In the genomic region with DNA sequence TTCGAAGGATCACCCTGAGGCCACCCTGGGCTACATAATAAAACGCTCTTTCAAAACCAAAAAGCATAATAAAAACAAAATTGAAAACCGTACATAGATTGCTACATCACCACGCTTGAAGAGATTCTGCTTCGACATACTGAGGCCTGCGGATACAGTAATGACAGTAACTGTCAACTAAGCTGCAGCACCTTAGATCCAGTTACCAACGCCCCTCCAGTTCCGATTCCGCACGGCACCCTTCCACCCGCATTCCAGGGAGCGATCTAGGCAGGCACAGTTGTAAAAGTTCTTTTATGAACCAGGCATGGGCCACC, we compare ENCODE assay signal across 8 mouse cellular contexts. TPM values are rescaled to one million over a fixed set of nuclear protein-coding genes. Genes with fewer than 3 reads are reported as not detected.
DNase-seq lines count a peak whose midpoint lies in the region; ATAC-seq and TF ChIP-seq lines count a peak whose summit lies in the region.

No protein-coding gene starts in this region.

- WGBS in embryonic facial prominence, embryonic 10.5 days: 7% methylated on average over 12 of the region's 12 CpGs
- 3% methylated on average over 12 of the region's 12 CpGs for WGBS in hindbrain, embryonic 16.5 days
- 3% methylated on average over 12 of the region's 12 CpGs for WGBS in midbrain, embryonic 16.5 days

- H3K9me3 ChIP-seq in embryonic facial prominence, embryonic 10.5 days: no peaks in the 10 kb centered on the region
- no peaks in the 10 kb centered on the region for H3K9me3 ChIP-seq in hindbrain, embryonic 16.5 days (ENCODE audit: control insufficient read depth, low read length)
- no peaks in the 10 kb centered on the region for H3K9me3 ChIP-seq in midbrain, embryonic 16.5 days (replicated peaks; ENCODE audit: control insufficient read depth, low read length, poor library complexity, severe bottlenecking)

- H3K4me3 ChIP-seq in layer of hippocampus, adult 2 months: peak overlapping the region; percentile 70
- H3K4me3 ChIP-seq in embryonic facial prominence, embryonic 10.5 days: peak overlapping the region; percentile 91
- H3K4me3 ChIP-seq in hindbrain, embryonic 16.5 days (ENCODE audit: low read length): peak overlapping the region; percentile 89
- H3K4me3 ChIP-seq in midbrain, embryonic 16.5 days (ENCODE audit: low read depth, low read length): peak overlapping the region; percentile 92

- H3K36me3 ChIP-seq in embryonic facial prominence, embryonic 10.5 days (replicated peaks): peaks cover 23% of the 10 kb centered on the region
- H3K36me3 ChIP-seq in hindbrain, embryonic 16.5 days (ENCODE audit: control insufficient read depth, insufficient read depth, low read length): peaks cover 4% of the 10 kb centered on the region
- peaks cover 4% of the 10 kb centered on the region; the same call in 1 of the 2 replicates for H3K36me3 ChIP-seq in midbrain, embryonic 16.5 days (ENCODE audit: control insufficient read depth, insufficient read depth, low read length)

- H3K27ac ChIP-seq in layer of hippocampus, adult 2 months: peak overlapping the region; percentile 98
- peak overlapping the region; percentile 98 for H3K27ac ChIP-seq in embryonic facial prominence, embryonic 10.5 days (replicated peaks)
- H3K27ac ChIP-seq in hindbrain, embryonic 16.5 days (ENCODE audit: low read depth, low read length): no peak overlapping the region; the same call in 1 of the 2 replicates
- H3K27ac ChIP-seq in midbrain, embryonic 16.5 days (ENCODE audit: low read length): peak overlapping the region; percentile 92

- no peak for DNase-seq in layer of hippocampus, adult 2 months (ENCODE audit: low spot score in 2 of 2)
- no peak for DNase-seq in layer of hippocampus, adult 9-11 months
- no peak for DNase-seq in embryonic facial prominence, embryonic 10.5 days (ENCODE audit: low spot score)
- no peak for DNase-seq in adrenal gland, postnatal 4 days (ENCODE audit: low spot score in 2 of 2)
- no peak for DNase-seq in left cerebral cortex, adult 11 months (ENCODE audit: low spot score)
- no peak for DNase-seq in layer of hippocampus, postnatal 25 days (ENCODE audit: extremely low spot score in 1 of 2, low spot score in 1 of 2)

- no peak; the same call in 1 of the 2 replicates for ATAC-seq in hindbrain, embryonic 16.5 days
- no peak; the same call in 1 of the 2 replicates for ATAC-seq in midbrain, embryonic 16.5 days

- no peaks in the 10 kb centered on the region for H3K27me3 ChIP-seq in embryonic facial prominence, embryonic 10.5 days (replicated peaks; ENCODE audit: low read depth, poor library complexity, severe bottlenecking)
- H3K27me3 ChIP-seq in hindbrain, embryonic 16.5 days (replicated peaks; ENCODE audit: control insufficient read depth, insufficient read depth, low read length): no peaks in the 10 kb centered on the region
- no peaks in the 10 kb centered on the region for H3K27me3 ChIP-seq in midbrain, embryonic 16.5 days (ENCODE audit: control insufficient read depth, insufficient read depth, low read depth, low read length)

- H3K9ac ChIP-seq in hindbrain, embryonic 16.5 days (ENCODE audit: low read depth, low read length): peak overlapping the region; percentile 97
- H3K9ac ChIP-seq in midbrain, embryonic 16.5 days (ENCODE audit: low read depth, low read length): peak overlapping the region; percentile 84

- H3K4me1 ChIP-seq in embryonic facial prominence, embryonic 10.5 days: peaks cover 13% of the 10 kb centered on the region
- H3K4me1 ChIP-seq in hindbrain, embryonic 16.5 days (ENCODE audit: control insufficient read depth, insufficient read depth, low read depth, low read length): peaks cover 13% of the 10 kb centered on the region
- H3K4me1 ChIP-seq in midbrain, embryonic 16.5 days (ENCODE audit: control insufficient read depth, insufficient read depth, low read length): peaks cover 24% of the 10 kb centered on the region

- no peak for TF ChIP-seq CTCF in layer of hippocampus, adult 2 months (conservative IDR thresholded peaks at IDR 0.05)

- peak overlapping the region; percentile 59 for H3K4me2 ChIP-seq in hindbrain, embryonic 16.5 days (ENCODE audit: low read length)
- peak overlapping the region; percentile 99 for H3K4me2 ChIP-seq in midbrain, embryonic 16.5 days (ENCODE audit: low read length)

RNA-seq across cellular contexts. Expression of a gene that starts 0.7 kb away (rescaled TPM):
- 10 to 100 TPM; 22.9 to 25.4 TPM for total RNA-seq in layer of hippocampus, adult 2 months (2021)
- 35.2 and 39.0 TPM in 2 replicates for polyA plus RNA-seq in embryonic facial prominence, embryonic 10.5 days (2016; fragmentation: Nextera tagmentation; extraction: Ambion mirVana)
- polyA plus RNA-seq in hindbrain, embryonic 16.5 days (2015; fragmentation: Nextera tagmentation; extraction: Ambion mirVana): 12.2 and 13.1 TPM in 2 replicates
- polyA plus RNA-seq in midbrain, embryonic 16.5 days (2015; fragmentation: Nextera tagmentation; extraction: Ambion mirVana): 14.5 and 16.3 TPM in 2 replicates
- 10 to 100 TPM; 39.4 TPM for total RNA-seq in adrenal gland, postnatal 4 days (2021)
- total RNA-seq in layer of hippocampus, postnatal 25 days (2021): 10 to 100 TPM; 22.8 to 29.1 TPM
